Mouse (Mus musculus) embryonic stem cell, embryonic (primary cell): ENCODE results near the gene Prmt3.

Experiments used
- CTCF ChIA-PET, 4 experiments: fragments of 300-600 bp in 2 of 4; fragments of 350-600 bp in 2 of 4; sonication (Branson Sonifier 250); formaldehyde crosslinking; loops; one replicate each; lab custom pipeline; 2022; ENCODE audit warnings: inconsistent platforms in 2 of 4; lab: Charles Lee
- POLR2A ChIA-PET, 4 experiments: fragments of 300-600 bp in 2 of 4; fragments of 350-600 bp in 2 of 4; sonication (Branson Sonifier 250); formaldehyde crosslinking; loops; one replicate each; lab custom pipeline; 2022; ENCODE audit warnings: antibody characterized with exemption in 4 of 4, inconsistent platforms in 1 of 4; lab: Charles Lee

Gene Prmt3

DNA sequence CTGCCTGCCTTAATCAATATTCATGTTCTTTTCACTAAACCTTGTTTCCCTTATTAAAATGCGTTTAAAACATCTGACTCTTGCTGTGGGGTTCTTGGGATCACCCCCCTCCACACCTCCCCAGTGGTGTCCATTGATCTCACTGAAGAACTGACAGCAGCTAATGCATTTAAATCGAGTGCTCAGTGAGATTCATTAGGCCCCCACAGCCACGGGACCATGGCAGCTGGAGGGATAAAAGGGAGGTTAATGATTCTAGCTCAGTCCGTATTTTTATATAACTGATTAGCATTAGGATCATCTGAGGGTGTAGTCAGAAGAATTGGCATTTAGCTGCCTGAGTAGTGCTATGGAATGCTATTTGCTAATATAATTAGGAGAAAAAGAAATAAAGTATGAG lies 41.2 kb downstream of the Prmt3 start:
- POLR2A ChIA-PET, result interaction anchor here in 1 of 4 experiments (0.8 to 1.2 kb wide), 2 partner anchors 11 to 57 kb away, joined by 3 to 4 read pairs; no protein-coding TSS in a partner anchor
- CTCF ChIA-PET, result no interaction called here

GRCm38 (mm10) chr7:49821370-49821769 lies 43.2 kb downstream of the Prmt3 start:
- POLR2A ChIA-PET, result interaction anchor here in 1 of 4 experiments (1.0 to 1.6 kb wide), 7 partner anchors 10 to 62 kb away, joined by 3 to 7 read pairs (median 3); no protein-coding TSS in a partner anchor
- CTCF ChIA-PET, result no interaction called here

- ChIA-PET POLR2A (interaction anchor here in 1 of 4 experiments (0.7 to 1.6 kb wide), 7 partner anchors 9 to 63 kb away, joined by 3 to 7 read pairs (median 3); no protein-coding TSS in a partner anchor), CTCF (no interaction called here)
Measured at GRCm38 (mm10) chr7:49822028-49822427, 43.9 kb downstream of the Prmt3 start.

DNA sequence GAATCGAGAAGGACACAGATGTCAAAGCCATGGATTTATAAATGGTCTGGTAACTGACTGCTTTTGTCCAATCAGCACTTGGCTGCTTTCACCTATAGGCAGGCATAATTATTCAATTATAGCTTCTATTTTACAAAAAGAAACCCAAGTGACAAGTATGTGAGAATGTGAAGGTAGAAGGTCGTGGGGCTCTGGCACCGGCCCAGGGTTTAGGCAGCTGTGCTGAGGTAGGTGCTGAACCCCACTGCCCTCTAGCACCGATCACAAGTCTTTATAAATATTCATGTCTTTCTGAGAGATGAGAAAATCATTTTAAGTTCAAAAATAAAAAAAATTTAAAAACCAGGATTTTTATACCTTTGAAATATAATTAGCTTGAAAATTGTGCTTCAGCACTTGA lies 45.4 kb downstream of the Prmt3 start:
- POLR2A ChIA-PET, result interaction anchor here in 1 of 4 experiments (0.5 to 1.4 kb wide), 6 partner anchors 9 to 207 kb away, joined by 3 to 8 read pairs (median 4); no protein-coding TSS in a partner anchor
- CTCF ChIA-PET, result interaction anchor here in 1 of 4 experiments (1.4 kb wide), 1 partner anchor 208 kb away, joined by 3 read pairs; no protein-coding TSS in a partner anchor

GRCm38 (mm10) chr7:49824043-49824442 lies 45.9 kb downstream of the Prmt3 start:
- ChIA-PET POLR2A (interaction anchor here in 1 of 4 experiments (0.5 to 1.8 kb wide), 8 partner anchors 9 to 207 kb away, joined by 3 to 8 read pairs (median 4); no protein-coding TSS in a partner anchor), CTCF (interaction anchor here in 1 of 4 experiments (0.6 to 1.4 kb wide), 2 partner anchors 37 to 208 kb away, joined by 3 read pairs; no protein-coding TSS in a partner anchor)

GRCm38 (mm10) chr7:49824581-49824980 lies 46.4 kb downstream of the Prmt3 start:
- CTCF ChIA-PET, result interaction anchor here in 1 of 4 experiments (0.6 to 1.4 kb wide), 3 partner anchors 38 to 209 kb away, joined by 3 read pairs; no protein-coding TSS in a partner anchor
- POLR2A ChIA-PET, result interaction anchor here in 1 of 4 experiments (0.6 to 1.8 kb wide), 8 partner anchors 10 to 149 kb away, joined by 3 to 8 read pairs (median 4); no protein-coding TSS in a partner anchor

DNA sequence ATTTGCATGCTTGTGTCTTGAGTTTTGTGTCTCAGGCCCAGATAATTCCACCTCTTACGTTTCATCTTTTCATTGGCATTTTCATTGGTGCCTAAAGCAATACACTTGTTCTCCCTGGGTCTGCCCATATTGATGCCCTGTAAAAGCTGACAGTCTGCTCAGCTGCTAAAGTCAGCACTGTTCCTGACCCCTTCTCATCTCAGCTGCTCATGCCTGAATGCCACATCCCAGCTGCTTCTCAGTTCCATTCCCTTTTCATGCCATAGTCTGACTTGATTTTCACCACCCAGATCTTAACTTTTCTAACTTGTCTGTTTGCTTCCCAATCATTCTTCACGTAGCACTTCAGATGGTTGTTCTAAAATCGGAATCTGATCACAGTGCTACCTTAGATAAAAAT lies 47.3 kb downstream of the Prmt3 start:
- ChIA-PET CTCF (interaction anchor here in 1 of 4 experiments (0.7 kb wide), 1 partner anchor 71 kb away, joined by 3 read pairs; no protein-coding TSS in a partner anchor), POLR2A (interaction anchor here in 1 of 4 experiments (0.8 to 1.8 kb wide), 5 partner anchors 10 to 24 kb away, joined by 3 to 7 read pairs (median 4); no protein-coding TSS in a partner anchor)

- ChIA-PET CTCF (interaction anchor here in 2 of 4 experiments (0.5 to 0.6 kb wide), 2 partner anchors 23 to 371 kb away, joined by 3 read pairs; no protein-coding TSS in a partner anchor), POLR2A (interaction anchor here in 1 of 4 experiments (1.1 to 1.4 kb wide), 3 partner anchors 13 to 42 kb away, joined by 3 read pairs; no protein-coding TSS in a partner anchor)
Measured at GRCm38 (mm10) chr7:49827920-49828319, 49.8 kb downstream of the Prmt3 start.

DNA sequence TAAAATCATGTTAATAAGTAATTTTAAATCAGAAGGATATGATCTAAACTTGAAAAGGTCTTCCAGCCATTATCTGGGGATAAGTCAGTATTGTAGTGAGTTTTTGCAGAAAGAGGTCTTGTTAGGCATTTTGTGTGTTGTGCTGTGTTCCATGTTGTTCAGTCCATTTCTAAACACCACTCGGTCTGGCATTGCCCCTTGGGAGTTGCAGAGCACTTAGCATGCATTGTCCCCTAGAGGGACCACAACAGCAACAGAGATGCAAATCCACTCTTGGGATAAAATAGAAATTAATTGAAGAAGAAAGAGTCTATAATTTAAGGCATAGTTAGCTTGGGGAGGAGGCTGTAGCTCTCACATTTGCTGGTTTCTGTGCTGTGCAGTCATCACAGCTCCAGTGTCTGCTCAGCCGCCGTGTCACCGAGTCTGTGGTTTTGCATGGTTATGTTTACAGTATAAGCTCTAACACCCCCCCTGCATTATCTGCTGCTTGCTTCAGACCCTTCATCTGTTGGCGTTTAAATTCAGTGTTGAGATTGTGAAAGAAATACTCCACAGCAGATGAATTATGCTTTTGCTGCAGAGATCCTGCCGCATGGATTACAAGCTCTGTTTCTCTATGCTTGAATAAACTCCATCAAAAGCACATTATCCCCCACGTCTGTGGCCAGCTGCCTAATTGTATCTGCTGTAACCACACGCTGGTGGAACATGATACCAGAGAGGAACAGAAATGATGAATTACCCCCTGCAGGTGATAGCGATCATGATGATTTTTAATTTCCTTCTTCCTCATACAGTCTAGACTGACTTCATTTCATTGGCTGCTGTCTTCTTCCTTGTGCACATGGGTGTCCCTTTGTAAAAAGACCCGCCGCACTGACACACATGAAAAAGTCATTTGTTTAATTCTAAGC lies 64.5 kb downstream of the Prmt3 start:
- ChIA-PET POLR2A (interaction anchor here in 1 of 4 experiments (1.2 to 2.8 kb wide), 8 partner anchors 9 to 50 kb away, joined by 3 to 9 read pairs (median 4); no protein-coding TSS in a partner anchor), CTCF (interaction anchor here in 1 of 4 experiments (0.8 kb wide), 1 partner anchor 23 kb away, joined by 3 read pairs; no protein-coding TSS in a partner anchor)

DNA sequence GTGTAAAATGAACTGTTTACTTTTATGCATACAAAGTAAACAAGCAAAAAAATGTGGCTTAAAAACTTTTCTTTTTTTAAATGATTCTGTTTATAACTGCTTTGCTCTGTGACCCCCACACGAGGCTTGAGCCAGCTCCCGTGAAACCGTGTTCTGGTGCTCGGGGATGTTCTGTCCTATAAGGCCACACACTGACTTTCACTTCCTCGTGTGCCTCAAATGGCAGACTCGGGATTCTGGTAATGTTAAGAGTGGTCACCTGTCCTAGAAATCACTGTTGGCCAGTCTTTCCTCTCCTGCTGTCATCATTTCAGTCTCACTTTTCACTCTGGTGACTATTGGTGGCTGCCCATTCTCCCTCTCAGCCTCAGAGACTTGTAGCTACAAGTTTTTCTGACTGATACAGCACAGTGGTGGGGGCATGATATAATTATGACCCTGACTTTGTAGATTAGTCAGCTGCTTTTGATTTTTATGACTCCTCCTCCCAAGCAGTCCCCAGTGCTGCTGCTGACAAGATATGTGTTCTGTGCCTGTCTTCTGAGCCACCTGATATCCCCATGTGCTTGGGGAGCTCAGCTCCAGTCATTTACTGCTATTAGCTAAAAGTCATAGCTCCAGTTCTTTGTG lies 65.3 kb downstream of the Prmt3 start:
- ChIA-PET CTCF (no interaction called here), POLR2A (interaction anchor here in 1 of 4 experiments (1.0 to 1.9 kb wide), 8 partner anchors 8 to 51 kb away, joined by 3 to 9 read pairs (median 3); no protein-coding TSS in a partner anchor)

- POLR2A ChIA-PET, result interaction anchor here in 1 of 4 experiments (2.5 kb wide), 1 partner anchor 7 kb away, joined by 8 read pairs; no protein-coding TSS in a partner anchor
- CTCF ChIA-PET, result interaction anchor here in 1 of 4 experiments (1.0 kb wide), 1 partner anchor 61 kb away, joined by 3 read pairs; no protein-coding TSS in a partner anchor
Measured at GRCm38 (mm10) chr7:49847939-49848338, 69.8 kb downstream of the Prmt3 start.

GRCm38 (mm10) chr7:49853342-49854181 lies 75.4 kb downstream of the Prmt3 start:
- ChIA-PET POLR2A (interaction anchor here in 1 of 4 experiments (1.2 to 1.5 kb wide), 2 partner anchors 9 to 20 kb away, joined by 3 to 4 read pairs; no protein-coding TSS in a partner anchor), CTCF (interaction anchor here in 1 of 4 experiments (0.9 kb wide), 1 partner anchor 12 kb away, joined by 3 read pairs; no protein-coding TSS in a partner anchor)

- POLR2A ChIA-PET, result interaction anchor here in 1 of 4 experiments (0.9 kb wide), 1 partner anchor 94 kb away, joined by 3 read pairs; no protein-coding TSS in a partner anchor
- CTCF ChIA-PET, result interaction anchor here in 3 of 4 experiments (0.6 to 1.8 kb wide), 4 partner anchors 8 to 294 kb away, joined by 3 to 5 read pairs (median 4); no protein-coding TSS in a partner anchor
Measured at GRCm38 (mm10) chr7:49857347-49857746, 79.2 kb downstream of the Prmt3 start.

- CTCF ChIA-PET, result interaction anchor here in 3 of 4 experiments (0.6 to 1.8 kb wide), 7 partner anchors 9 to 169 kb away, joined by 3 to 5 read pairs (median 4); no protein-coding TSS in a partner anchor
- POLR2A ChIA-PET, result interaction anchor here in 3 of 4 experiments (0.6 to 2.5 kb wide), 11 partner anchors 9 to 102 kb away, joined by 3 to 9 read pairs (median 4); no protein-coding TSS in a partner anchor
Measured at GRCm38 (mm10) chr7:49858257-49858656, 80.1 kb downstream of the Prmt3 start.

GRCm38 (mm10) chr7:49859820-49860219 lies 81.7 kb downstream of the Prmt3 start:
- POLR2A ChIA-PET, result interaction anchor here in 1 of 4 experiments (0.8 to 2.8 kb wide), 7 partner anchors 8 to 97 kb away, joined by 3 to 10 read pairs (median 6); no protein-coding TSS in a partner anchor
- CTCF ChIA-PET, result no interaction called here

DNA sequence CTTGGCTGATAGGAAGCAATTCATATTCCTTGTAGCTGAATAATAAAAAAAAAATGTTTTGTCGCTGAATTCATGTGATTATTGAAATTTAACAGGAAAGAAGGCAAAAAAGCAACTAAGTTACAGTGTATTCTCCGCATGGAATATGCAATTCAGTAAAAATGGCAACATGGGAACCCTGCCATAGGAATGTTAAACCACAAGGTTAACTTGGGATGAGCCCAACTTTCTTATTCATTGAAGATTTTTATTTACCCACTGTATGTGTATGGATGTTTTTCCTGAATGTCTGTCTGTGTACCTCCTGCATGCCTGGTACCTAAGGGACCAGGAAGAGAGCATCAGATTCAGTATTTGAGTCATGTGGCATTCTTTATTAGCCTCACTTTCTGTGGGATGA lies 83.0 kb downstream of the Prmt3 start:
- ChIA-PET CTCF (interaction anchor here in 1 of 4 experiments (1.3 kb wide), 1 partner anchor 62 kb away, joined by 4 read pairs; no protein-coding TSS in a partner anchor), POLR2A (interaction anchor here in 1 of 4 experiments (0.6 to 2.8 kb wide), 4 partner anchors 9 to 80 kb away, joined by 3 to 10 read pairs (median 4); no protein-coding TSS in a partner anchor)
